In genomic region chr6:112896372-112896771, GRCm38 (mm10) we compare ENCODE assay signal across 9 mouse cellular contexts. TPM values are rescaled to one million over a fixed set of nuclear protein-coding genes. Genes with fewer than 3 reads are reported as not detected.
A peak's percentile ranks its signal among the peaks of the same experiment; 100 is the strongest.
DNase-seq lines count a peak whose midpoint lies in the region; ATAC-seq lines count a peak whose summit lies in the region.
"Had no signal": no experiment of that assay in that cellular context is flagged by ENCODE, and none has a peak within 500 bp of the region (broad histone marks: within the 10 kb centered on the region; RNA-seq: fewer than 3 reads in every experiment).

No protein-coding gene starts in this region.

- H3K4me2 ChIP-seq in forebrain, embryonic 12.5 days: peak overlapping the region; percentile 36
- H3K4me2 ChIP-seq in liver, embryonic 11.5 days: no peak overlapping the region
- peak overlapping the region; percentile 6; the same call in 1 of the 2 replicates for H3K4me2 ChIP-seq in neural tube, embryonic 12.5 days (replicated peaks)

- H3K27ac ChIP-seq in forebrain, embryonic 12.5 days: peak overlapping the region; percentile 87
- no peak overlapping the region for H3K27ac ChIP-seq in liver, embryonic 11.5 days (ENCODE audit: low read depth, low read length)
- H3K27ac ChIP-seq in neural tube, embryonic 12.5 days: peak overlapping the region; percentile 33; the same call in 1 of the 2 replicates
- H3K27ac ChIP-seq: macrophage had no signal

- peaks cover 10% of the 10 kb centered on the region; the same call in 1 of the 2 replicates for H3K36me3 ChIP-seq in forebrain, embryonic 12.5 days (replicated peaks)
- no peaks in the 10 kb centered on the region for H3K36me3 ChIP-seq in liver, embryonic 11.5 days (ENCODE audit: control insufficient read depth, insufficient read depth, low read length)
- H3K36me3 ChIP-seq in neural tube, embryonic 12.5 days: no peaks in the 10 kb centered on the region

- ATAC-seq in forebrain, embryonic 12.5 days (ENCODE audit: low FRiP score): peak; percentile 65
- ATAC-seq in liver, embryonic 11.5 days (replicated peaks; ENCODE audit: low FRiP score): peak; percentile 79
- peak; percentile 61 for ATAC-seq in neural tube, embryonic 12.5 days (ENCODE audit: low FRiP score, low read depth)
- ATAC-seq: intestine, embryonic 16.5 days had no signal

- WGBS in forebrain, embryonic 12.5 days: 13% methylated on average over 11 of the region's 11 CpGs
- 47% methylated on average over 11 of the region's 11 CpGs for WGBS in liver, embryonic 11.5 days
- WGBS in neural tube, embryonic 12.5 days: 39% methylated on average over 11 of the region's 11 CpGs

- intact Hi-C loops in heart, postnatal 36 days (cut with DNase I): no loop called here

- H3K9ac ChIP-seq in forebrain, embryonic 12.5 days: peak overlapping the region; percentile 36; the same call in 1 of the 2 replicates
- no peak overlapping the region for H3K9ac ChIP-seq in liver, embryonic 11.5 days (ENCODE audit: low read depth, low read length)
- 0 out of 2 replicates have a peak overlapping the region, but pooled peaks have one; percentile 1 for H3K9ac ChIP-seq in neural tube, embryonic 12.5 days

- no peak overlapping the region for H3K4me3 ChIP-seq in forebrain, embryonic 12.5 days (replicated peaks)
- no peak overlapping the region for H3K4me3 ChIP-seq in liver, embryonic 11.5 days (ENCODE audit: low read depth, low read length)
- H3K4me3 ChIP-seq in neural tube, embryonic 12.5 days: no peak overlapping the region

- H3K4me1 ChIP-seq in forebrain, embryonic 12.5 days: peaks cover 62% of the 10 kb centered on the region
- H3K4me1 ChIP-seq in liver, embryonic 11.5 days (replicated peaks; ENCODE audit: control insufficient read depth, insufficient read depth, low read length): peaks cover 6% of the 10 kb centered on the region
- H3K4me1 ChIP-seq in neural tube, embryonic 12.5 days: peaks cover 52% of the 10 kb centered on the region

- DNase-seq in brain, adult 2 months (ENCODE audit: low read depth, low spot score): peak; percentile 75
- no peak for DNase-seq in liver, embryonic 11.5 days (ENCODE audit: low spot score)
- DNase-seq in adrenal gland, postnatal 14 days: no peak
- no peak for DNase-seq in testis, postnatal 14 days (ENCODE audit: low spot score)
- DNase-seq in heart, postnatal 36 days: no peak

- H3K9me3 ChIP-seq in forebrain, embryonic 12.5 days: no peaks in the 10 kb centered on the region
- H3K9me3 ChIP-seq in liver, embryonic 11.5 days (ENCODE audit: control insufficient read depth, low read length): no peaks in the 10 kb centered on the region
- H3K9me3 ChIP-seq in neural tube, embryonic 12.5 days: no peaks in the 10 kb centered on the region

- H3K27me3 ChIP-seq in forebrain, embryonic 12.5 days: no peaks in the 10 kb centered on the region
- no peaks in the 10 kb centered on the region for H3K27me3 ChIP-seq in liver, embryonic 11.5 days (replicated peaks; ENCODE audit: control insufficient read depth, insufficient read depth, low read length)
- no peaks in the 10 kb centered on the region for H3K27me3 ChIP-seq in neural tube, embryonic 12.5 days (replicated peaks)

RNA-seq across cellular contexts. Expression of gene Srgap3, which starts 50.7 kb away (rescaled TPM):
- 36.6 and 39.9 TPM in 2 replicates for polyA plus RNA-seq in forebrain, embryonic 12.5 days (2016; fragmentation: Nextera tagmentation; extraction: Ambion mirVana)
- 2.3 and 3.5 TPM in 2 replicates for polyA plus RNA-seq in liver, embryonic 11.5 days (2014; fragmentation: Nextera tagmentation; extraction: Ambion mirVana)
- polyA plus RNA-seq in neural tube, embryonic 12.5 days (2016; fragmentation: Nextera tagmentation; extraction: Ambion mirVana): 37.0 and 39.3 TPM in 2 replicates
- 13.0 and 18.7 TPM in 2 replicates for total RNA-seq in adrenal gland, postnatal 14 days (2021)
- 1 to 10 TPM in 1 of 2 experiments, under 1 TPM in 1; 0.81 to 1.0 TPM for total RNA-seq in heart, postnatal 36 days (2021)
